Mouse (Mus musculus): ENCODE measurements around the gene Dcp1a. TPM values are rescaled to one million over a fixed set of nuclear protein-coding genes. Genes with fewer than 3 reads are reported as not detected.
"Not testable (repeated sequence)": the region's sequence is repeated elsewhere in the genome, so short reads cannot be mapped to it uniquely, and the experiment has no call there.

Dcp1a gene
- polyA plus RNA-seq, 1 experiment from 2014 or later: 21.2 TPM

DNA sequence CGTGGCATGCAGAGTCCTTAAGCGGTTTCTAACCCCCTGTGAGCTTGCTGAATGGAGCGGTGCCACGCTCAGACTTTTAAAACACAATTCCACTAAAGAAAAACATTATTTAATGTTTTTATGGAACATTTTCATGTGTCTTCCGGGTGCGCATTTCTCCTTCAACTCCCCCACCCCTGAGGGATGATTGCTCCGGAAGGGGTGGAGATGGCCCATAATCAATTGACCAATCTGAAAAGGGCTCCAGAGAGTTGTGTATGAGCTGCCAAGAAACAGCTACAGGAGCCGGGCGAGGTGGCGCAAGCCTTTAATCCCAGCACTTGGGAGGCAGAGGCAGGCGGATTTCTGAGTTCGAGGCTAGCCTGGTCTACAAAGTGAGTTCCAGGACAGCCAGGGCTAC, 50.1 kb downstream of the Dcp1a start:
- H3K36me3 ChIP-seq (ENCODE audit: control insufficient read depth, insufficient read depth, low read length): peaks cover 43% of the 10 kb centered on the region
- H3K4me1 ChIP-seq (ENCODE audit: control insufficient read depth, insufficient read depth, low read length): no peaks in the 10 kb centered on the region
- no peaks in the 10 kb centered on the region for H3K27me3 ChIP-seq (replicated peaks; ENCODE audit: control insufficient read depth, insufficient read depth, low read length)
- H3K27ac ChIP-seq (replicated peaks; ENCODE audit: low read depth, low read length): no peak overlapping the region
- H3K9me3 ChIP-seq (ENCODE audit: control insufficient read depth, low read length): no peaks in the 10 kb centered on the region
- DNase-seq (ENCODE audit: low spot score): no peak
- 91% methylated on average over 12 of the region's 12 CpGs for WGBS
- ATAC-seq (ENCODE audit: low read depth): no peak
- H3K4me3 ChIP-seq (ENCODE audit: low read depth, low read length): no peak overlapping the region
- no peak overlapping the region for H3K4me2 ChIP-seq (ENCODE audit: low read depth, low read length)
- H3K9ac ChIP-seq (ENCODE audit: low read depth, low read length): no peak overlapping the region

- H3K27ac ChIP-seq (replicated peaks; ENCODE audit: low read depth, low read length): no peak overlapping the region
- no peak for DNase-seq (ENCODE audit: low spot score)
- no peak overlapping the region for H3K4me2 ChIP-seq (ENCODE audit: low read depth, low read length)
These were observed 51.5 kb downstream of the Dcp1a start for GRCm38 (mm10) chr14:30530726-30531269.

GRCm38 (mm10) chr14:30531431-30531830, 52.1 kb downstream of the Dcp1a start:
- no peaks in the 10 kb centered on the region for H3K9me3 ChIP-seq (ENCODE audit: control insufficient read depth, low read length)
- H3K27ac ChIP-seq (replicated peaks; ENCODE audit: low read depth, low read length): no peak overlapping the region
- H3K27me3 ChIP-seq (replicated peaks; ENCODE audit: control insufficient read depth, insufficient read depth, low read length): no peaks in the 10 kb centered on the region
- H3K36me3 ChIP-seq (ENCODE audit: control insufficient read depth, insufficient read depth, low read length): peaks cover 24% of the 10 kb centered on the region
- no peak overlapping the region for H3K9ac ChIP-seq (ENCODE audit: low read depth, low read length)
- H3K4me2 ChIP-seq (ENCODE audit: low read depth, low read length): no peak overlapping the region
- H3K4me3 ChIP-seq (ENCODE audit: low read depth, low read length): no peak overlapping the region
- WGBS: 75% methylated on average over 5 of the region's 5 CpGs
- DNase-seq (ENCODE audit: low spot score) (no peak), ATAC-seq (ENCODE audit: low read depth) (no peak)
- H3K4me1 ChIP-seq (ENCODE audit: control insufficient read depth, insufficient read depth, low read length): no peaks in the 10 kb centered on the region

More at GRCm38 (mm10) chr14:30530726-30531269, 51.5 kb downstream of the Dcp1a start:
- Histone ChIP-seq H3K4me3 (ENCODE audit: low read depth, low read length) (no peak overlapping the region), H3K36me3 (ENCODE audit: control insufficient read depth, insufficient read depth, low read length) (peaks cover 30% of the 10 kb centered on the region), H3K4me1 (ENCODE audit: control insufficient read depth, insufficient read depth, low read length) (no peaks in the 10 kb centered on the region), H3K9me3 (ENCODE audit: control insufficient read depth, low read length) (no peaks in the 10 kb centered on the region), H3K27me3 (replicated peaks; ENCODE audit: control insufficient read depth, insufficient read depth, low read length) (no peaks in the 10 kb centered on the region), H3K9ac (ENCODE audit: low read depth, low read length) (no peak overlapping the region)
- peak; percentile 48; the same call in 1 of the 2 replicates for ATAC-seq (ENCODE audit: low read depth)
- 69% methylated on average over 8 of the region's 8 CpGs for WGBS

GRCm38 (mm10) chr14:30531896-30532295, 52.6 kb downstream of the Dcp1a start:
- Histone ChIP-seq H3K36me3 (ENCODE audit: control insufficient read depth, insufficient read depth, low read length) (peaks cover 21% of the 10 kb centered on the region), H3K4me1 (ENCODE audit: control insufficient read depth, insufficient read depth, low read length) (no peaks in the 10 kb centered on the region), H3K9ac (ENCODE audit: low read depth, low read length) (no peak overlapping the region), H3K27me3 (replicated peaks; ENCODE audit: control insufficient read depth, insufficient read depth, low read length) (no peaks in the 10 kb centered on the region), H3K4me3 (ENCODE audit: low read depth, low read length) (no peak overlapping the region), H3K27ac (replicated peaks; ENCODE audit: low read depth, low read length) (no peak overlapping the region), H3K4me2 (ENCODE audit: low read depth, low read length) (no peak overlapping the region), H3K9me3 (ENCODE audit: control insufficient read depth, low read length) (no peaks in the 10 kb centered on the region)
- ATAC-seq (ENCODE audit: low read depth) (no peak), DNase-seq (ENCODE audit: low spot score) (no peak)
- 92% methylated on average over 6 of the region's 6 CpGs for WGBS

DNA sequence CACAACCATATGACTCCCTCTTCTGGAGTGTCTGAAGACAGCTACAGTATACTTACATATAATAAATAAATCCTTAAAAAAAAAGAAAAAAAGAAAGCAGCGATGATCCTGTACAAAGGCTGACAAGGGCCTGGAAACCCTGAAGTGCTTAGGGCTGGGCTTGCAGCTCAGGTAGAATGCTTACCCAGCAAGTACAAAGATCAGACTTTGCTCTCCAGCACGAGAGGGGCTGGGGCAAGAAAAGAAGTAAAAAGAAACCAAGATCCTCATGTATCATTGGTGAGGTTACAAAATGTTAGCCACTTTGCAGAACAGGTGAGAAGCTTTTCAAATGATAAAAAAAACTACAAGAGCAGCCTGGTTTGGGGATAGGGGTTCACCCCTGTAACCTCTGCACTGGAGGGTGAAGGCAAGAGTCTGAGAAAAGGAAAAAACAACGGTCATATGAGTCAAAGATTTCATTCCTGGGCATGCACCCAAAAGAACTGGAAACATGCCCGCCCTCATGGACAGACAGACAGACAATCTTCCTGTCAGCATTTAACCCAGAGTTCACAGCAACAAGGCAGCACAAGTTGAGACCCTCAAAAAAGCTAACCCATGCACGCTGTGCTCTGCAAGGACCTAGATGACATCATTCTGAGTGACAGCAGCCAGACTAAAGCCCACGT, 54.6 kb downstream of the Dcp1a start:
- ATAC-seq (ENCODE audit: low read depth) (no peak), DNase-seq (ENCODE audit: low spot score) (no peak)
- Histone ChIP-seq H3K27me3 (replicated peaks; ENCODE audit: control insufficient read depth, insufficient read depth, low read length) (no peaks in the 10 kb centered on the region), H3K4me1 (ENCODE audit: control insufficient read depth, insufficient read depth, low read length) (no peaks in the 10 kb centered on the region), H3K36me3 (ENCODE audit: control insufficient read depth, insufficient read depth, low read length) (0 out of 2 replicates have a peak, but pooled peaks cover 5% of the 10 kb centered on the region), H3K9me3 (ENCODE audit: control insufficient read depth, low read length) (no peaks in the 10 kb centered on the region), H3K4me2 (ENCODE audit: low read depth, low read length) (no peak overlapping the region), H3K9ac (ENCODE audit: low read depth, low read length) (no peak overlapping the region), H3K4me3 (ENCODE audit: low read depth, low read length) (no peak overlapping the region), H3K27ac (replicated peaks; ENCODE audit: low read depth, low read length) (no peak overlapping the region)
- WGBS: 79% methylated on average over 6 of the region's 6 CpGs

DNA sequence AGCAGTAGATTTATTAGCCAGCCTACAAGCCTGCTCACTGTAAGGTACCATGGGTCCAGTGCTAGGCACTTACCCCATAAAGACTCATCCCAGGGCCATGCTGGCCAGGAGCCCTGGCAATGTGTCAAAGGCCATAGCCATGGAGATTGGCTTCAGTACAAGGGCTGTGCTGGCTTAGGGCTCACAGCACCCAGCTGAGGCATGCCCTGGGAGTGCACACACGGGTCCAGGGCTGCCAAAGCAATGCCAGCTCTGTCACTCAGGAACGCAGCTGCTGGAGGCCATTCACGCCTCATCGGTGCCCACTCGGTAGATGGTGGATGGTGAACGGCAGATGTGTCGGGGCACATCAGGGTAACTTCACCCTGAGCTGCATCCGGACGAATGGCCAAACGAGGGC, 62.2 kb downstream of the Dcp1a start:
- no peak overlapping the region for H3K4me3 ChIP-seq (ENCODE audit: low read depth, low read length)
- no peak overlapping the region for H3K9ac ChIP-seq (ENCODE audit: low read depth, low read length)
- no peaks in the 10 kb centered on the region for H3K4me1 ChIP-seq (ENCODE audit: control insufficient read depth, insufficient read depth, low read length)
- H3K4me2 ChIP-seq (ENCODE audit: low read depth, low read length): no peak overlapping the region
- H3K9me3 ChIP-seq (ENCODE audit: control insufficient read depth, low read length): no peaks in the 10 kb centered on the region
- WGBS: 53% methylated on average over 10 of the region's 10 CpGs
- DNase-seq (ENCODE audit: low spot score) (no peak), ATAC-seq (ENCODE audit: low read depth) (no peak; the same call in 1 of the 2 replicates)
- no peaks in the 10 kb centered on the region for H3K27me3 ChIP-seq (replicated peaks; ENCODE audit: control insufficient read depth, insufficient read depth, low read length)
- no peaks in the 10 kb centered on the region for H3K36me3 ChIP-seq (ENCODE audit: control insufficient read depth, insufficient read depth, low read length)
- H3K27ac ChIP-seq (replicated peaks; ENCODE audit: low read depth, low read length): no peak overlapping the region

GRCm38 (mm10) chr14:30543331-30543730, 64.0 kb downstream of the Dcp1a start:
- not testable (repeated sequence) for H3K36me3 ChIP-seq (ENCODE audit: control insufficient read depth, insufficient read depth, low read length); H3K4me2 ChIP-seq (ENCODE audit: low read depth, low read length); DNase-seq (ENCODE audit: low spot score); H3K9ac ChIP-seq (ENCODE audit: low read depth, low read length); H3K4me1 ChIP-seq (ENCODE audit: control insufficient read depth, insufficient read depth, low read length); H3K27me3 ChIP-seq (replicated peaks; ENCODE audit: control insufficient read depth, insufficient read depth, low read length); H3K4me3 ChIP-seq (ENCODE audit: low read depth, low read length); ATAC-seq (ENCODE audit: low read depth); H3K9me3 ChIP-seq (ENCODE audit: control insufficient read depth, low read length); H3K27ac ChIP-seq (replicated peaks; ENCODE audit: low read depth, low read length)
- whole genome bisulfite sequencing: 73% methylated on average over 5 of the region's 5 CpGs

DNA sequence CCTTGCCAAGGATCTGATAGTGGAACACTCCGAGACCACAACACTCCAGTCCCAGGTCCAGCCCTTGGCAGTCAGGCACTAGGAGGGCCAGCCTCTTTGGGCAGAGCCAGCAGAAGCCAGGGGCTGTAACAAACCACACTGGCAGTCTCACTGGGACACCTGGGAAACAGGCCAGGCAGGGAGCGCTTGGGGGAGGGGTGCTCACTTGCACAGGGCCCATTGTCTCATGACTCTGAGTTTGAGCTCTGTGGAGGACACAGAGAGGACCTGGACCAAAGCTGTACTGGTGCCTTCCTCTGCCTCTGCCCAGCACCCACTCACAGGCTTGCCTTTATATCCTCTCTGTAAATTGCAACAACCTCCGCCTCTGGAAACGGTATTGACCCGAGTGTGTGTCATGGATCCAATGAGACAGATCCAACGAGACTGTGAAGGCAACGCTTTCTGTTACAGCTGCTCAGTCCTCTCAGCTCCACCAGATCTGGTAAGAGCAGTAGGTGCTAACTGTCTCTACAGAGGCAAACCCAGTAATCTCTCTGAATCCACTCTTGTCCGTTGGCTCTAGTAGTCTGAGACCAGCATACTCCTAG, 68.9 kb downstream of the Dcp1a start, which contains the start of gene Tkt:
TSS of gene Tkt (plus strand) at position 229 of the 590 bp plus-strand sequence.
- Histone ChIP-seq H3K27me3 (replicated peaks; ENCODE audit: control insufficient read depth, insufficient read depth, low read length) (no peaks in the 10 kb centered on the region), H3K9ac (ENCODE audit: low read depth, low read length) (peak within 1 kb of the TSS; percentile 88), H3K4me2 (ENCODE audit: low read depth, low read length) (peak within 1 kb of the TSS; percentile 92), H3K9me3 (ENCODE audit: control insufficient read depth, low read length) (no peaks in the 10 kb centered on the region), H3K27ac (replicated peaks; ENCODE audit: low read depth, low read length) (peak within 1 kb of the TSS; percentile 90), H3K4me1 (ENCODE audit: control insufficient read depth, insufficient read depth, low read length) (peaks cover 25% of the 10 kb centered on the region), H3K36me3 (ENCODE audit: control insufficient read depth, insufficient read depth, low read length) (no peaks in the 10 kb centered on the region), H3K4me3 (ENCODE audit: low read depth, low read length) (peak within 1 kb of the TSS; percentile 75)
- DNase-seq (ENCODE audit: low spot score): peak; percentile 57
- WGBS: 34% methylated on average over 8 of the region's 8 CpGs
- peak; percentile 14; the same call in 1 of the 2 replicates for ATAC-seq (ENCODE audit: low read depth)
